Mouse (Mus musculus) WW6 (cell line): ENCODE measurements around the gene Fbln2.
A peak's percentile ranks its signal among the peaks of the same experiment; 100 is the strongest.
"Not testable (repeated sequence)": the region's sequence is repeated elsewhere in the genome, so short reads cannot be mapped to it uniquely, and the experiment has no call there.

Experiments
- DNase-seq: peaks from one replicate; pipeline ENCODE4 v3.0.0-alpha.2; 2013; ENCODE audit warnings: low read depth, low spot score

The Fbln2 gene

GRCm38 (mm10) chr6:91212155-91212554 is at the start of gene Fbln2:
TSS of gene Fbln2 (plus strand) at chr6:91212455.
- DNase-seq: not testable (repeated sequence)

- DNase-seq: no peak
These were observed 48.9 kb upstream of the Fbln2 start for GRCm38 (mm10) chr6:91163195-91163911.

- DNase-seq: no peak
These were observed 47.7 kb upstream of the Fbln2 start for GRCm38 (mm10) chr6:91164584-91164983.

- peak; percentile 47 for DNase-seq
These were observed 47.0 kb upstream of the Fbln2 start for GRCm38 (mm10) chr6:91165210-91165609.

GRCm38 (mm10) chr6:91167828-91168227 is 44.4 kb upstream of the Fbln2 start:
- no peak for DNase-seq

GRCm38 (mm10) chr6:91169129-91169528 is 43.1 kb upstream of the Fbln2 start:
- no peak for DNase-seq

GRCm38 (mm10) chr6:91171396-91171895 is 40.8 kb upstream of the Fbln2 start:
- DNase-seq: no peak

GRCm38 (mm10) chr6:91172381-91172780 is 39.9 kb upstream of the Fbln2 start:
- DNase-seq: no peak

GRCm38 (mm10) chr6:91173221-91173880 is 38.9 kb upstream of the Fbln2 start:
- DNase-seq: no peak

- no peak for DNase-seq
These were observed 38.0 kb upstream of the Fbln2 start for GRCm38 (mm10) chr6:91174211-91174610.

- DNase-seq: no peak
These were observed 31.5 kb upstream of the Fbln2 start for GRCm38 (mm10) chr6:91180767-91181171.

- DNase-seq: no peak
These were observed 30.9 kb upstream of the Fbln2 start for GRCm38 (mm10) chr6:91181320-91181719.

- no peak for DNase-seq
These were observed 30.2 kb upstream of the Fbln2 start for GRCm38 (mm10) chr6:91182075-91182490.

- DNase-seq: no peak
These were observed 29.2 kb upstream of the Fbln2 start for GRCm38 (mm10) chr6:91183041-91183440.

GRCm38 (mm10) chr6:91183980-91184379 is 28.3 kb upstream of the Fbln2 start:
- no peak for DNase-seq

GRCm38 (mm10) chr6:91184776-91185175 is 27.5 kb upstream of the Fbln2 start:
- no peak for DNase-seq

GRCm38 (mm10) chr6:91185502-91185901 is 26.8 kb upstream of the Fbln2 start:
- DNase-seq: no peak

- no peak for DNase-seq
These were observed 25.9 kb upstream of the Fbln2 start for GRCm38 (mm10) chr6:91186161-91186931.

GRCm38 (mm10) chr6:91186934-91187333 is 25.3 kb upstream of the Fbln2 start:
- DNase-seq: no peak

- DNase-seq: no peak
These were observed 24.4 kb upstream of the Fbln2 start for GRCm38 (mm10) chr6:91187871-91188270.

GRCm38 (mm10) chr6:91189971-91190370 is 22.3 kb upstream of the Fbln2 start:
- no peak for DNase-seq

GRCm38 (mm10) chr6:91191465-91191864 is 20.8 kb upstream of the Fbln2 start:
- DNase-seq: no peak
